Mouse (Mus musculus): ENCODE results near the gene Stxbp4. TPM values are rescaled to one million over a fixed set of nuclear protein-coding genes. Genes with fewer than 3 reads are reported as not detected.

Stxbp4 gene
- total and polyA plus RNA-seq, 3 experiments = 1.8 to 5.2 (median 5.0) TPM

DNA sequence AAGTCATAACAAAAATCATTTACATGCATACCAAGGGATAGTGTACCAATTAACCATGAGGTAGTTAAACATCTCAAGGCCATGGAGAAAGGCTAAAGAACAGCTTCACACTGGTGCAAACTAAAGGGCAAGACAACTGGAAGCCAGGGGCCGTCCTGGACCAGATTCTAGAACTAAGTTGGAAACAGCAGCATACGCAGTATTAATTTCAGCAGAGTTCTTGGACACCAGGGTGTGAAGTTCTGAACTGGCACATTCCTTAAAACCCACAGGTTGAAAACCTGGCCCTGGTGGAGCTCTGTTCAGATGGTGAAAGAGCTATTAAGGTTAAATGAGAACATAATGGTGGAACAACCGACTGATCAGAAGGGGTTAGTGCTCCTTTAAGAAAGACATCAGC is 3.2 kb downstream of the Stxbp4 start:
- TF ChIP-seq EP300 (IDR thresholded peaks at IDR 0.05; ENCODE audit: insufficient read depth, low read depth, low read length) = no peak
- no peak for TF ChIP-seq POLR2A (IDR thresholded peaks at IDR 0.05; ENCODE audit: insufficient read depth, low read depth, low read length)
- no peak for TF ChIP-seq CTCF (IDR thresholded peaks at IDR 0.05)
- no peak overlapping the region for H3K9ac ChIP-seq (ENCODE audit: low read depth, low read length)
- no peaks in the 10 kb centered on the region for H3K4me1 ChIP-seq (ENCODE audit: control insufficient read depth, insufficient read depth, low read length)
- H3K4me3 ChIP-seq = no peak overlapping the region
- no peak for DNase-seq
- WGBS = 81% methylated on average over 3 of the region's 3 CpGs
- intact Hi-C loops (cut with DNase I) = loop anchor here (10.0 kb wide), 1 partner anchor 630 kb away; the partner anchor contains the start of gene Pctp
- no peaks in the 10 kb centered on the region for H3K27me3 ChIP-seq (ENCODE audit: control insufficient read depth, insufficient read depth, low read length)
- peaks cover 5% of the 10 kb centered on the region; the same call in 1 of the 2 replicates for H3K79me2 ChIP-seq (replicated peaks; ENCODE audit: control insufficient read depth, insufficient read depth, low read length)
- H3K36me3 ChIP-seq (ENCODE audit: control insufficient read depth, insufficient read depth, low read length) = peaks cover 3% of the 10 kb centered on the region
- no peak overlapping the region for H3K27ac ChIP-seq

DNA sequence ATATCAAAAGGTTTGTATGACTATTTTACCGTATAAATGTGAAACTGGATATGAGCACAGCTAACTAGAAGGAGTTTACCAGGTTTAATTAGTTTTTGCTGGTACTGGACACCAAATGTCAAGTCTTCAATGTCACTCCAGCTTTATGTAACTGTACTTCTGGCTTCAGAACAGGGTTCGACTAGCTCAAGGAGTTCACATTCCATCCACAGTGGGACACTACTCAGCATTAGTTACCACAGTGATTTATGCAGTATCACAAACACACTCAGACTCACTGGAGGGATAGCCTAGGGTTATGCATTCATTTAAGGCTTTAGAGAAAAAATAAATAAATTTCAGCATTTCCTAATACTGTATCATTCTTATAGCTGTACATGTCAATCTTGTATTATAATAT is 5.4 kb downstream of the Stxbp4 start:
- Histone ChIP-seq H3K4me3 (no peak overlapping the region), H3K27ac (no peak overlapping the region), H3K36me3 (ENCODE audit: control insufficient read depth, insufficient read depth, low read length) (no peaks in the 10 kb centered on the region; the same call in 1 of the 2 replicates), H3K4me1 (ENCODE audit: control insufficient read depth, insufficient read depth, low read length) (no peaks in the 10 kb centered on the region), H3K27me3 (ENCODE audit: control insufficient read depth, insufficient read depth, low read length) (no peaks in the 10 kb centered on the region), H3K79me2 (replicated peaks; ENCODE audit: control insufficient read depth, insufficient read depth, low read length) (0 out of 2 replicates have a peak, but pooled peaks cover 1% of the 10 kb centered on the region), H3K9ac (ENCODE audit: low read depth, low read length) (no peak overlapping the region)
- TF ChIP-seq POLR2A (IDR thresholded peaks at IDR 0.05; ENCODE audit: insufficient read depth, low read depth, low read length) (no peak), CTCF (IDR thresholded peaks at IDR 0.05) (peak; percentile 35), EP300 (IDR thresholded peaks at IDR 0.05; ENCODE audit: insufficient read depth, low read depth, low read length) (no peak)
- intact Hi-C loops (cut with DNase I) = loop anchor here (10.0 kb wide), 1 partner anchor 628 kb away; the partner anchor contains the start of gene Pctp
- WGBS = 76% methylated on average over 2 of the region's 2 CpGs
- DNase-seq = no peak

DNA sequence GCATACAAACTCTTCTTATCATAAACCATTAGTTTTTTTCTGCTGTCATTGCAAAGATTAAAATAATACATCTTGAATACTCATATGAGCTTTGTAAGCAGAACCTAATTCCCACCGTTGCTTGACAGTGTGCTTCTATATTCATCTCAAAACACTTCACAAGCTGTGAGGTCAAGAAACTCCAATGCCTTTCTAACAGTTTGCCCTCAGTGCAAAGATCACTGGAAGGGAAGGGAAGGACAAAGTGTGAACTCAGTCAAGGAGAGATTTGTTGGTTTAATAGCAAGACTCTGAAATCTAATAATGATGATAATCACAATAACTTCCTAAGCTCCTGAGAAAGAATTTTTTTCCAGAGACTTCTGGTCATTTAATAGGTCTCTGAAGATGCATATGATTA is 10.1 kb downstream of the Stxbp4 start:
- no peak overlapping the region for H3K9ac ChIP-seq (ENCODE audit: low read depth, low read length)
- intact Hi-C loops (cut with DNase I) = no loop called here
- 48% methylated on average over 1 of the region's 1 CpGs for WGBS
- H3K4me1 ChIP-seq (ENCODE audit: control insufficient read depth, insufficient read depth, low read length) = no peaks in the 10 kb centered on the region; the same call in none of the 2 replicates
- H3K4me3 ChIP-seq = no peak overlapping the region
- H3K27ac ChIP-seq = no peak overlapping the region
- H3K79me2 ChIP-seq (replicated peaks; ENCODE audit: control insufficient read depth, insufficient read depth, low read length) = no peaks in the 10 kb centered on the region
- H3K27me3 ChIP-seq (ENCODE audit: control insufficient read depth, insufficient read depth, low read length) = no peaks in the 10 kb centered on the region
- no peak for TF ChIP-seq CTCF (IDR thresholded peaks at IDR 0.05)
- DNase-seq = no peak
- H3K36me3 ChIP-seq (ENCODE audit: control insufficient read depth, insufficient read depth, low read length) = no peaks in the 10 kb centered on the region

DNA sequence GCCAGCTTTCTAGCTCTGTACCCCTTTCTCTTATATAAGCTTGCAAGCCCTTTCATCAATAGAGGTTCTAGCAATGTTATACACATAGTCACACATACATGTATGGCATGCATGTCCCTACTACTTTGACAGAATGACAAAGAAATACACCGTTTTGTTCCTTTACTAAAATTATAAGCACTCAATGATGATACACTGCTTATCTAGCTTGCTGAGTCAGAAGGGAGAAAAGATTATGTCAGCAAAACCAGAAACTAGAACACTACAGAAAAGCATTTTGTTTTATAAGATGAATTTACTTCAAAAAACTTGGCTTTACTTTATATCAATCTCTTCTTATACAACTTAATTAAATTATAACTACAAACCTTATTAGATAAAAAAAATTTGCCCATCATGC is 12.7 kb downstream of the Stxbp4 start:
- H3K27ac ChIP-seq = no peak overlapping the region
- no peaks in the 10 kb centered on the region; the same call in none of the 2 replicates for H3K4me1 ChIP-seq (ENCODE audit: control insufficient read depth, insufficient read depth, low read length)
- no peak overlapping the region for H3K9ac ChIP-seq (ENCODE audit: low read depth, low read length)
- H3K4me3 ChIP-seq = no peak overlapping the region
- TF ChIP-seq CTCF (IDR thresholded peaks at IDR 0.05) (no peak), EP300 (IDR thresholded peaks at IDR 0.05; ENCODE audit: insufficient read depth, low read depth, low read length) (no peak), POLR2A (IDR thresholded peaks at IDR 0.05; ENCODE audit: insufficient read depth, low read depth, low read length) (no peak)
- H3K79me2 ChIP-seq (replicated peaks; ENCODE audit: control insufficient read depth, insufficient read depth, low read length) = no peaks in the 10 kb centered on the region
- DNase-seq = no peak
- no peaks in the 10 kb centered on the region for H3K36me3 ChIP-seq (ENCODE audit: control insufficient read depth, insufficient read depth, low read length)
- H3K27me3 ChIP-seq (ENCODE audit: control insufficient read depth, insufficient read depth, low read length) = no peaks in the 10 kb centered on the region
- WGBS = 68% methylated on average over 1 of the region's 1 CpGs
- intact Hi-C loops (cut with DNase I) = no loop called here

DNA sequence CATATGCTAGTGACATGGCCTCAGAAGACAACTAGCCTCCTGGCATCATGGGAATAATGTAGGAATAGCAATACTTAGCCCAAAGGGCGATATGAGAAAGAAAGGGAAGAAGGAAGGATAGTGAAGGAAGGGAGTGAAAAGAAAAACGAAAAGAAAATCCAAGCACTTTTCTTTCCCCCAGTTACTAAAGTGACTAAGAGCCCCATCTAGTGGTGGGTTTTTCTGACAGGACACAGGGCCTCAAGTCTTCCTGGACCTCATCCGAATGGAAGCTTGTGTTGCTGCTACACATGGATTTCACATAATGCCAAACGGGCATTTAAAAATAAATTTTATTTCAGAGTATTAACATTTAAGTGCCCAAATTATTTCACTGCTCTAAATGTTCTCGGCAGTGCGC is 14.4 kb downstream of the Stxbp4 start:
- 43% methylated on average over 6 of the region's 6 CpGs for WGBS
- no peak for DNase-seq
- intact Hi-C loops (cut with DNase I) = loop anchor here (2.0 kb wide), 1 partner anchor 317 kb away; no protein-coding TSS in a partner anchor
- no peaks in the 10 kb centered on the region for H3K36me3 ChIP-seq (ENCODE audit: control insufficient read depth, insufficient read depth, low read length)
- no peak overlapping the region for H3K9ac ChIP-seq (ENCODE audit: low read depth, low read length)
- H3K27ac ChIP-seq = no peak overlapping the region
- H3K79me2 ChIP-seq (replicated peaks; ENCODE audit: control insufficient read depth, insufficient read depth, low read length) = no peaks in the 10 kb centered on the region
- H3K4me1 ChIP-seq (ENCODE audit: control insufficient read depth, insufficient read depth, low read length) = no peaks in the 10 kb centered on the region; the same call in none of the 2 replicates
- H3K27me3 ChIP-seq (ENCODE audit: control insufficient read depth, insufficient read depth, low read length) = no peaks in the 10 kb centered on the region
- H3K4me3 ChIP-seq = no peak overlapping the region
- TF ChIP-seq POLR2A (IDR thresholded peaks at IDR 0.05; ENCODE audit: insufficient read depth, low read depth, low read length) (no peak), CTCF (IDR thresholded peaks at IDR 0.05) (peak; percentile 86), EP300 (IDR thresholded peaks at IDR 0.05; ENCODE audit: insufficient read depth, low read depth, low read length) (no peak)

DNA sequence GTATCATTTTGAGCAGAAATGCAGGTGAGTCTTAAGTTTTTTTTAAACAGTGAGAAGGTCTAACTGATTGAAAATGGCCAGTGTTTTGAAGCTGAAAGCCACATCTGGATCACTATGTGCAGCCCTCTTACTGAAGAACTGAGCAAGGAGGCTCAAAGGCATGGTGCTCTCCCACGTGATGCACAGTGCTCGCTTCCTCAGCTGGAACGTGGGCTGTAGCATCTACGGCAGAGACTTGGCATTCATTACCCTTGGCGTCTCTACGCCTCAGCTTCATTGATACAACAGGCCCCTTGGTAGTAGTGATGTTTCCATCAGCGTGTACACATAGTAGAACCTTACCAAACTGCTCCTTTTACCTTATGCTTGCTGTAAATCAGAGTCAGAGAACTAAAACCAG is 15.4 kb downstream of the Stxbp4 start:
- Histone ChIP-seq H3K79me2 (replicated peaks; ENCODE audit: control insufficient read depth, insufficient read depth, low read length) (no peaks in the 10 kb centered on the region), H3K27ac (no peak overlapping the region), H3K4me1 (ENCODE audit: control insufficient read depth, insufficient read depth, low read length) (no peaks in the 10 kb centered on the region; the same call in none of the 2 replicates), H3K36me3 (ENCODE audit: control insufficient read depth, insufficient read depth, low read length) (no peaks in the 10 kb centered on the region), H3K4me3 (no peak overlapping the region), H3K9ac (ENCODE audit: low read depth, low read length) (no peak overlapping the region), H3K27me3 (ENCODE audit: control insufficient read depth, insufficient read depth, low read length) (no peaks in the 10 kb centered on the region)
- 84% methylated on average over 7 of the region's 7 CpGs for WGBS
- no peak for TF ChIP-seq EP300 (IDR thresholded peaks at IDR 0.05; ENCODE audit: insufficient read depth, low read depth, low read length)
- no peak for TF ChIP-seq CTCF (IDR thresholded peaks at IDR 0.05)
- no peak for TF ChIP-seq POLR2A (IDR thresholded peaks at IDR 0.05; ENCODE audit: insufficient read depth, low read depth, low read length)
- no peak for DNase-seq
- intact Hi-C loops (cut with DNase I) = loop anchor here (2.0 kb wide), 1 partner anchor 316 kb away; no protein-coding TSS in a partner anchor
